Mouse (Mus musculus) intestine, embryonic 16.5 days (tissue): ENCODE measurements around the gene Gchfr. TPM values are rescaled to one million over a fixed set of nuclear protein-coding genes. Genes with fewer than 3 reads are reported as not detected.

Experiments used
- ATAC-seq: fragments of 200-750 bp; cut with Nextera tagmentation; 2 replicates; pipeline ENCODE4 v1.8.0; 2017; ENCODE audit warnings: moderate TSS enrichment, moderate library complexity
- H3K27ac ChIP-seq: fragments of 300-500 bp; sonication (generic); 2 replicates; pipeline ENCODE4 v1.5.1; 2014; ENCODE audit warnings: mild to moderate bottlenecking, low read length
- H3K27me3 ChIP-seq: fragments of 300-500 bp; sonication (generic); replicated peaks from 2 replicates; pipeline ENCODE4 v1.6.1; 2014; ENCODE audit warnings: low read length, control low read depth, mixed read lengths; ENCODE audit not compliant: control insufficient read depth, insufficient read depth
- H3K36me3 ChIP-seq: fragments of 300-500 bp; sonication (generic); 2 replicates; pipeline ENCODE4 v1.6.1; 2014; ENCODE audit warnings: low read length, control low read depth; ENCODE audit not compliant: control insufficient read depth, insufficient read depth
- H3K4me1 ChIP-seq: fragments of 300-500 bp; sonication (generic); 2 replicates; pipeline ENCODE4 v1.6.1; 2014; ENCODE audit warnings: low read length, control low read depth, mixed read lengths; ENCODE audit not compliant: control insufficient read depth, insufficient read depth
- H3K4me2 ChIP-seq: fragments of 300-500 bp; sonication (generic); 2 replicates; pipeline ENCODE4 v1.6.1; 2014; ENCODE audit warnings: low read depth, low read length, control low read depth
- H3K4me3 ChIP-seq: fragments of 300-500 bp; sonication (generic); 2 replicates; pipeline ENCODE4 v1.5.1; 2014; ENCODE audit warnings: mild to moderate bottlenecking, low read length
- H3K9ac ChIP-seq: fragments of 300-500 bp; sonication (generic); 2 replicates; pipeline ENCODE4 v1.6.1; 2014; ENCODE audit warnings: low read depth, low read length
- H3K9me3 ChIP-seq: fragments of 300-500 bp; sonication (generic); 2 replicates; pipeline ENCODE4 v1.6.1; 2016; ENCODE audit warnings: low read length, control low read depth; ENCODE audit not compliant: control insufficient read depth
- WGBS: fragments of 180-500 bp; shearing (Covaris S2); extraction: QIAGEN DNeasy Blood & Tissue Kit; methylation state at CpG from one replicate; pipeline ENCODE4 v1.1.7; 2014; 5-methylcytosine and 5-hydroxymethylcytosine counted together
- polyA plus RNA-seq: library from polyadenylated mRNA; unstranded; fragments of >200 nt; fragmentation: Nextera tagmentation; extraction: Ambion mirVana; gene quantifications from 2 replicates; pipeline ENCODE4 v1.2.1, GENCODE M21; 2015

Gchfr gene
- polyA plus RNA-seq, 1 experiment from 2014 or later, result 41.2 TPM

GRCm38 (mm10) chr2:119171574-119171973 lies 4.0 kb downstream of the Gchfr start:
- Histone ChIP-seq H3K4me3 (no peak overlapping the region), H3K9me3 (no peaks in the 10 kb centered on the region), H3K27ac (no peak overlapping the region), H3K36me3 (no peaks in the 10 kb centered on the region), H3K27me3 (no peaks in the 10 kb centered on the region), H3K9ac (no peak overlapping the region), H3K4me1 (peaks cover 32% of the 10 kb centered on the region), H3K4me2 (no peak overlapping the region)
- ATAC-seq, result no peak
- 67% methylated on average over 8 of the region's 8 CpGs for WGBS

GRCm38 (mm10) chr2:119172446-119172845 lies 4.9 kb downstream of the Gchfr start:
- Histone ChIP-seq H3K4me1 (peaks cover 24% of the 10 kb centered on the region), H3K4me2 (no peak overlapping the region)

GRCm38 (mm10) chr2:119172862-119173576 lies 5.4 kb downstream of the Gchfr start:
- ATAC-seq, result peak; percentile 78
- Histone ChIP-seq H3K27ac (peak overlapping the region; percentile 49), H3K4me2 (peak overlapping the region; percentile 52), H3K27me3 (no peaks in the 10 kb centered on the region), H3K4me3 (no peak overlapping the region), H3K4me1 (peaks cover 20% of the 10 kb centered on the region), H3K9me3 (no peaks in the 10 kb centered on the region), H3K36me3 (no peaks in the 10 kb centered on the region), H3K9ac (peak overlapping the region; percentile 26; the same call in 1 of the 2 replicates)
- WGBS, result 9% methylated on average over 13 of the region's 13 CpGs

More at GRCm38 (mm10) chr2:119172446-119172845, 4.9 kb downstream of the Gchfr start:
- Histone ChIP-seq H3K4me3 (no peak overlapping the region), H3K27me3 (no peaks in the 10 kb centered on the region), H3K9ac (peak overlapping the region; percentile 26; the same call in 1 of the 2 replicates), H3K27ac (peak overlapping the region; percentile 8), H3K36me3 (no peaks in the 10 kb centered on the region), H3K9me3 (no peaks in the 10 kb centered on the region)
- no peak for ATAC-seq
- WGBS, result 78% methylated on average over 7 of the region's 7 CpGs

GRCm38 (mm10) chr2:119173991-119174651 lies 6.5 kb downstream of the Gchfr start, which contains the start of gene Gm14137:
TSS of gene Gm14137 (plus strand) at chr2:119174509.
- Histone ChIP-seq H3K4me2 (peak within 1 kb of the TSS; percentile 52), H3K4me3 (no peak within 1 kb of the TSS), H3K27me3 (no peaks in the 10 kb centered on the region), H3K9ac (peak within 1 kb of the TSS; percentile 26; the same call in 1 of the 2 replicates), H3K9me3 (no peaks in the 10 kb centered on the region), H3K27ac (no peak within 1 kb of the TSS), H3K36me3 (no peaks in the 10 kb centered on the region), H3K4me1 (peaks cover 20% of the 10 kb centered on the region)
- WGBS, result 55% methylated on average over 8 of the region's 8 CpGs
- no peak; the same call in 1 of the 2 replicates for ATAC-seq

GRCm38 (mm10) chr2:119174866-119175265 lies 7.3 kb downstream of the Gchfr start:
- Histone ChIP-seq H3K4me1 (peaks cover 20% of the 10 kb centered on the region), H3K36me3 (no peaks in the 10 kb centered on the region), H3K27me3 (no peaks in the 10 kb centered on the region), H3K4me2 (no peak overlapping the region), H3K4me3 (no peak overlapping the region), H3K9me3 (no peaks in the 10 kb centered on the region), H3K9ac (no peak overlapping the region; the same call in 1 of the 2 replicates), H3K27ac (no peak overlapping the region)
- 73% methylated on average over 14 of the region's 14 CpGs for WGBS
- no peak for ATAC-seq

- H3K4me1 ChIP-seq, result peaks cover 20% of the 10 kb centered on the region
- H3K4me2 ChIP-seq, result no peak overlapping the region
- 0 out of 2 replicates have a peak overlapping the region, but pooled peaks have one; percentile 4 for H3K9ac ChIP-seq
- H3K36me3 ChIP-seq, result no peaks in the 10 kb centered on the region
- no peak overlapping the region for H3K4me3 ChIP-seq
- H3K27ac ChIP-seq, result no peak overlapping the region
- 66% methylated on average over 6 of the region's 6 CpGs for WGBS
- no peaks in the 10 kb centered on the region for H3K27me3 ChIP-seq
- no peaks in the 10 kb centered on the region for H3K9me3 ChIP-seq
- ATAC-seq, result no peak
These were observed 8.0 kb downstream of the Gchfr start for GRCm38 (mm10) chr2:119175614-119176013.

- WGBS, result 67% methylated on average over 3 of the region's 3 CpGs
- no peak overlapping the region for H3K9ac ChIP-seq
- H3K36me3 ChIP-seq, result no peaks in the 10 kb centered on the region
- H3K9me3 ChIP-seq, result no peaks in the 10 kb centered on the region
- no peaks in the 10 kb centered on the region for H3K27me3 ChIP-seq
- H3K27ac ChIP-seq, result no peak overlapping the region
- H3K4me2 ChIP-seq, result no peak overlapping the region
- H3K4me1 ChIP-seq, result peaks cover 20% of the 10 kb centered on the region
- H3K4me3 ChIP-seq, result no peak overlapping the region
- no peak for ATAC-seq
These were observed 9.2 kb downstream of the Gchfr start for GRCm38 (mm10) chr2:119176761-119177160.

- no peak overlapping the region for H3K27ac ChIP-seq
- H3K27me3 ChIP-seq, result no peaks in the 10 kb centered on the region
- H3K4me3 ChIP-seq, result no peak overlapping the region
- H3K4me1 ChIP-seq, result peaks cover 17% of the 10 kb centered on the region
- no peaks in the 10 kb centered on the region for H3K9me3 ChIP-seq
- no peak for ATAC-seq
- no peaks in the 10 kb centered on the region for H3K36me3 ChIP-seq
- no peak overlapping the region for H3K9ac ChIP-seq
- H3K4me2 ChIP-seq, result no peak overlapping the region
- 84% methylated on average over 5 of the region's 5 CpGs for WGBS
These were observed 9.9 kb downstream of the Gchfr start for GRCm38 (mm10) chr2:119177384-119177939.

- Histone ChIP-seq H3K27ac (no peak overlapping the region), H3K36me3 (peaks cover 3% of the 10 kb centered on the region; the same call in 1 of the 2 replicates), H3K4me1 (no peaks in the 10 kb centered on the region), H3K4me2 (no peak overlapping the region), H3K9ac (no peak overlapping the region), H3K9me3 (no peaks in the 10 kb centered on the region), H3K4me3 (no peak overlapping the region), H3K27me3 (no peaks in the 10 kb centered on the region)
- WGBS, result 83% methylated on average over 7 of the region's 7 CpGs
- ATAC-seq, result no peak
These were observed 15.3 kb downstream of the Gchfr start for GRCm38 (mm10) chr2:119182914-119183313.
